Mouse (Mus musculus) neural tube, embryonic 13.5 days (tissue): ENCODE measurements around the gene BC003965. TPM values are rescaled to one million over a fixed set of nuclear protein-coding genes. Genes with fewer than 3 reads are reported as not detected.
"Not testable (repeated sequence)": the region's sequence is repeated elsewhere in the genome, so short reads cannot be mapped to it uniquely, and the experiment has no call there.

Experiments used
- ATAC-seq: fragments of 200-750 bp; cut with Nextera tagmentation; 2 replicates; pipeline ENCODE4 v1.8.0; 2017; ENCODE audit warnings: low read depth, mild to moderate bottlenecking, moderate TSS enrichment, moderate library complexity
- H3K27ac ChIP-seq: fragments of 300-500 bp; sonication (generic); replicated peaks from 2 replicates; pipeline ENCODE4 v1.5.1; 2015; ENCODE audit warnings: moderate library complexity, mild to moderate bottlenecking, inconsistent platforms
- H3K27me3 ChIP-seq: fragments of 300-500 bp; sonication (generic); 2 replicates; pipeline ENCODE4 v1.6.1; 2015; ENCODE audit warnings: mild to moderate bottlenecking, inconsistent platforms
- H3K36me3 ChIP-seq: fragments of 300-500 bp; sonication (generic); 2 replicates; pipeline ENCODE4 v1.6.1; 2015; ENCODE audit warnings: mild to moderate bottlenecking, inconsistent platforms
- H3K4me1 ChIP-seq: fragments of 300-500 bp; sonication (generic); replicated peaks from 2 replicates; pipeline ENCODE4 v1.6.1; 2015; ENCODE audit warnings: inconsistent platforms
- H3K4me2 ChIP-seq: fragments of 300-500 bp; sonication (generic); 2 replicates; pipeline ENCODE4 v1.6.1; 2015; ENCODE audit warnings: inconsistent platforms, mild to moderate bottlenecking, moderate library complexity
- H3K4me3 ChIP-seq: fragments of 300-500 bp; sonication (generic); 2 replicates; pipeline ENCODE4 v1.5.1; 2015; ENCODE audit warnings: mild to moderate bottlenecking, inconsistent platforms
- H3K9ac ChIP-seq: fragments of 300-500 bp; sonication (generic); 2 replicates; pipeline ENCODE4 v1.6.1; 2015; ENCODE audit warnings: moderate library complexity, mild to moderate bottlenecking, inconsistent platforms
- H3K9me3 ChIP-seq: fragments of 300-500 bp; sonication (generic); 2 replicates; pipeline ENCODE4 v1.6.1; 2016; ENCODE audit warnings: inconsistent platforms
- WGBS: fragments of 180-500 bp; shearing (Covaris S2); methylation state at CpG from one replicate; pipeline ENCODE4 v1.1.7; 2015; 5-methylcytosine and 5-hydroxymethylcytosine counted together
- polyA plus RNA-seq: library from polyadenylated mRNA; unstranded; fragments of >200 nt; fragmentation: Nextera tagmentation; extraction: Ambion mirVana; gene quantifications from 2 replicates; pipeline ENCODE4 v1.2.1, GENCODE M21; 2015

Gene BC003965
- polyA plus RNA-seq, 1 experiment from 2014 or later = 32.7 TPM

DNA sequence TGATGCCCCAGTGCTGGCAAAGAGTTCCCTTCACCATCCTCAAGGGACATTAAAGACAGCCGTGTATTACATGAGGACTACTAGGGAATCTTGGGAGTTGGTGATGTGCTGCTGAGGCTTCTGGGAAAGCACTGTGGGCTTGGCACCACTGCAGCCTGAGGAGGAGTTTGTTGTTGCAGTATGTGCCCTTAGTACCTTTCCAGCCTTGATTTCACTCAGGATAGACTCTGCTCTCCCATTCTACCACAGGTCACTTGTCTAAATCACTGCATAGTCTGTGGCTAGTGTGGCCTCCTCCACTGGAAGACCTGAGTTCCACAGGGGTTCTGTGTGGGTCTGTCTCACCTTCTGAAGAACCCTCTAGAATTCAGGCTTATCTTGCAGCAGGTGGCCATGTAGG, 36.4 kb downstream of the BC003965 start:
- Histone ChIP-seq H3K4me2 (0 out of 2 replicates have a peak overlapping the region, but pooled peaks have one; percentile 58), H3K9ac (no peak overlapping the region), H3K27me3 (no peaks in the 10 kb centered on the region), H3K4me1 (peaks cover 19% of the 10 kb centered on the region), H3K9me3 (no peaks in the 10 kb centered on the region), H3K27ac (no peak overlapping the region), H3K36me3 (peaks cover 48% of the 10 kb centered on the region), H3K4me3 (no peak overlapping the region)
- ATAC-seq = no peak
- 84% methylated on average over 1 of the region's 1 CpGs for WGBS

DNA sequence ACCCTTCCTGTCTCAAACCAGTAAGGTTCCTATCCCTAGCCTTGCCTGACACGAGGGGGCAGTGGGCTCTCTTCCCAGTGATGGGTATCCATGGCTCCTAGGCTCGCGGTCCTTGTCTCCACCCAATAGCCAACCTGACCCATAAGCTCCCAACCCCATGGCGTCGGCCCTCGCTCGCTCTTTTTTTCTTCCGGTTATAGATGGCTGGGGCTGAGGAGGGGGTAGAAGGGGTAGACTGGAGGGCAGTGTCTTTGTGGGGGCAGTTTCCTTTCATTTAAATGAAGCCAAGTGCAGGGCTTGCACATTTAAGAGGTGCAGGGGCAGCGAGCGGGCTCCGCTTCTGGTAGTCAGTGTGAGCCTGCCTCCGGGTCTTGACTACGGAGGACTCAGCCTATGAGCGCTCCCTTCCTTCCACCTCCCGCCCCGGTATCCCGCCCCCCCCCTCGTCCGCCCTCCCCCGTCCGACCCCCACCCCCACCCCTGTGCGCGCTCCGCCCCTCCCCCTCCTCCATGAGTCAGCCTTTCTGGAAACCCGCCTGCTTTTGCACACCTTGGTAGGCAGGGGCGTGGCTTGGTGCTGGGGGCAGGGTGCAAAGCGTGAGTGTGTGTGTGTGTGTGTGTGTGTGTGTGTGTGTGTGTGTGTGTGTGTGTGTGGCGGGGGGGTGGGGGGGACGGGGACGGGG, 37.6 kb downstream of the BC003965 start:
- H3K9me3 ChIP-seq = no peaks in the 10 kb centered on the region
- WGBS = 2% methylated on average over 18 of the region's 30 CpGs
- H3K4me3 ChIP-seq = peak overlapping the region; percentile 36
- peaks cover 19% of the 10 kb centered on the region for H3K4me1 ChIP-seq
- ATAC-seq = peak; percentile 82
- no peaks in the 10 kb centered on the region for H3K27me3 ChIP-seq
- H3K36me3 ChIP-seq = peaks cover 45% of the 10 kb centered on the region
- H3K4me2 ChIP-seq = peak overlapping the region; percentile 58
- peak overlapping the region; percentile 68 for H3K9ac ChIP-seq
- H3K27ac ChIP-seq = peak overlapping the region; percentile 46; the same call in 1 of the 2 replicates

DNA sequence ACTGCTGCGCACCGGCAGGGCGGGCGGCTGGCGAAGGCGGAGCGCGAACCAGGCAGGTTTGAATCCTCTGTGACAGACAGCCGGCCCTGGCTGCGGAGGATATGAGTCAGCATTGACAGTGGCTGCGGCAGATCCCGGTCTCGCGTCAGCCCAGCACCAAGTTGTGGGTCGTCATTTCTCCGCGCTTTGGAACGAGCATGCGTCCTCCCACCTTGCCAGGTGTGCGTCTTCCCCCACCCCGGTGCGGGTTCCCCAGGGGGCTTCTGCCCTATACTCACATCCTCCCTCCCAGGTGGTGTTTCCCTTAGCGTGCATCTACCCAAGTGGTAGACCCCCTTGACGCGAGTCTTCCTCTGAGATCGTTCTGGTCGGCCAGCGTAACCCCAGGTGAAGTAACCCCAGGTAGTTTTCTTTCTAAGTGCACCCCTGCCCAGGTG, 38.2 kb downstream of the BC003965 start:
- H3K4me1 ChIP-seq = peaks cover 19% of the 10 kb centered on the region
- peaks cover 45% of the 10 kb centered on the region for H3K36me3 ChIP-seq
- peak overlapping the region; percentile 58 for H3K4me2 ChIP-seq
- H3K9ac ChIP-seq = peak overlapping the region; percentile 46; the same call in 1 of the 2 replicates
- H3K27ac ChIP-seq, H3K9me3 ChIP-seq, H3K27me3 ChIP-seq: not testable (repeated sequence)
- peak; percentile 88 for ATAC-seq
- 11% methylated on average over 17 of the region's 28 CpGs for WGBS
- H3K4me3 ChIP-seq = peak overlapping the region; percentile 36

DNA sequence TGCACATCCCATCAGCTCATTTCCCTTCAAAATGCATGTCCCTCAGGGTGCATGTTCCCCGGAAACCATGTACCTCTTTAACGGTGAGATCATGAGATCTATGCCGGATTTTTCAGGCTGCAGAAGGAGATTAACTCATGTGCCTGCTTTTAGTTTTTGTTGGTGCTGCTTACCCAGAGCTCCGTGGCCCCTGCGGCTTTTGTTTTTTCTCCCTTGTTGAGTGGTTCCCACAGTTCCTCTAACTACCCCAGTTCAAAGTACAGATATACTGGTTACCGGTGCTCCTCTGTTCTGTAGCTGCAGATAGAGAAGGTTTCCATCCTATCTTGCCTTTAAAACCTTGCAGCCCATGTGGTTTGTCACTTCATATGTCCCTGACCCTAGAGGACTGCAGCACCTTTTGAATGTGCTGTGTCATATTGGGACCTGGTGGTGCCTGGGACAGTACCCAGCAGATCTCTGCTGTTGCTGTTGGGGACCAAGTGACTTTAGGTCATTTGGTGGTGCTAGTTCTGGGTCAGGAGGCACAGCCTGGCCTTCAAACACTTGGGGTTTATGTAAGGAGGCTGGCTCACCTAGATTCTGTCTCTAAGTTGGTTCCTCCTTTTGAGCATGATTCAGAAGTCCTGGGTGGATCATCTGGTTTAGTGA, 38.7 kb downstream of the BC003965 start:
- Histone ChIP-seq H3K9me3 (no peaks in the 10 kb centered on the region), H3K9ac (peak overlapping the region; percentile 46; the same call in 1 of the 2 replicates), H3K4me1 (peaks cover 19% of the 10 kb centered on the region), H3K4me3 (peak overlapping the region; percentile 24), H3K27me3 (no peaks in the 10 kb centered on the region), H3K4me2 (peak overlapping the region; percentile 58), H3K36me3 (peaks cover 41% of the 10 kb centered on the region), H3K27ac (no peak overlapping the region)
- WGBS = 54% methylated on average over 6 of the region's 6 CpGs
- no peak for ATAC-seq

DNA sequence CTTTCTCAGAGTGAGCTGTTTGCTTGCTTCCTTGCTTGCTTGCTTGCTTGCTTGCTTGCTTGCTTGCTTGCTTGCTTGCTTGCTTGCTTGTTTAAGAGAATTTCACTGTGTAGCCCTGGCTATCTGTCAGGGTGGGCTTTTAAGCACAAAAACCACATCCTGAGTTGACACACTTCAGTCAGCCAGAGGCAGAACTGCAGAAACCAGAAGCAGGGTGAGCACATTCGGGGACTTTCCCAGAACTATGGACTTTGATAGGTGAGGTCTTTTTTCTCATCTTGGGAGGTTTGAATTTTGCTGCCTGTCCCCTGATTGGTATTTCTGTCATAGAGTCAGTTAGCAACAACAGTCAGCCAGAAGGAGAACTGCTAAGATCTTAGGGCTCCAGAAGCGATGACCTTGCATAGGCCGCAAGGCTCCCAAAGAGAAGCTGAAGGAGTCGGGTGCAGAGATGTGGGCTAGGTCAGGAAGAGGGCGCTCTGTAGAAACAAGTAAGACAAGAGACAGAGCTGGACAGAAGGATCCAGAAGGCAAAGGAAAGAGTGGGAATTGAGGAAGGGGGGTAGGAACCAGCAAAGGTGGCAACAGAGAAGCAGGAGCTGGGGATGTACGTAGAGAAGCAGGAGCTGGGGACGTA, 40.4 kb downstream of the BC003965 start:
- no peak for ATAC-seq
- H3K36me3 ChIP-seq = peaks cover 37% of the 10 kb centered on the region
- peaks cover 19% of the 10 kb centered on the region for H3K4me1 ChIP-seq
- H3K4me3 ChIP-seq = no peak overlapping the region
- H3K9me3 ChIP-seq = no peaks in the 10 kb centered on the region
- H3K4me2 ChIP-seq = no peak overlapping the region
- 89% methylated on average over 7 of the region's 7 CpGs for WGBS
- no peaks in the 10 kb centered on the region for H3K27me3 ChIP-seq
- H3K9ac ChIP-seq = no peak overlapping the region
- no peak overlapping the region for H3K27ac ChIP-seq

DNA sequence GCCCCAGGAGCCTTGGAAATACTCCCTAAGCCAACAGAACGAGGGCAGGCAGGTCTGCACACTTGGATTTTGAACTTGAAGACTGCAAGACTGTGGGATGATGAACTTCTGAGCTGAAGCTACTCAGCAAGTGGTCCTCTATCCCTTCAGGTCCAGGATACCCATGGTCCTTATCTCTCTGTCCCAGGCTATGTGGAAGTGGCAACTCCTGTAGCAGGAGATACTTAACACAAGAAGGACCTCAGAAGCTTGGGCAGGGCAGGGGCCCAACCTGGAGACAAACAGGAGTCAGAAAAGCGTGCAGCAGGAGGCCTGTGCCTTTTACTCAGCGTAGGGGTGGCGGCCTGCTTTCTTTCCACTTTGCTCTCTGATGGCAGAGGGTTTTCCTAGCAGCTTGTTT, 41.3 kb downstream of the BC003965 start:
- no peak overlapping the region for H3K4me2 ChIP-seq
- no peaks in the 10 kb centered on the region for H3K27me3 ChIP-seq
- no peak for ATAC-seq
- no peak overlapping the region for H3K9ac ChIP-seq
- 91% methylated on average over 4 of the region's 4 CpGs for WGBS
- H3K36me3 ChIP-seq = peaks cover 39% of the 10 kb centered on the region
- no peak overlapping the region for H3K4me3 ChIP-seq
- peaks cover 19% of the 10 kb centered on the region for H3K4me1 ChIP-seq
- H3K27ac ChIP-seq = no peak overlapping the region
- H3K9me3 ChIP-seq = no peaks in the 10 kb centered on the region

DNA sequence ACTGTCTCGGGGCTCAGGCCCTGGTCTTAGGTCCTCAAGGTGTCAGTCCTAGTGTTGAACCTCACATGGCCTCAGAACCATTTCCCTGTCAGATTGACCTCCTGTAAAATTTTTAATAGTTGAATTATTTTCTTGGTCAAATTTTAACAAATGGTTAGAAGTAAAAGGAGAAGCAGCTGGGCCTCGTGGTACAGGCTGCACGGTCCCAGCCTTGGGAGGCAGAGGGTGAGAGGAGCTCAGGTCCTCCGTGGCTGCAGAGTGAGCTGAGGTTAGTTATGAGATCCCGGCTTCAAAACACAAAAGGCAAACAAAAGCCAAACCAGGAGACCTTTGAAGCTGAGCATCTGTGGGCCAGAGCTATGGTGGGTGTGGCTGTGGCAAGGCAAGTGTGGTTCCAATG, 43.6 kb downstream of the BC003965 start:
- Histone ChIP-seq H3K36me3 (peaks cover 47% of the 10 kb centered on the region), H3K9me3 (no peaks in the 10 kb centered on the region), H3K4me2 (no peak overlapping the region), H3K4me3 (no peak overlapping the region), H3K27ac (no peak overlapping the region), H3K4me1 (0 out of 2 replicates have a peak, but pooled peaks cover 2% of the 10 kb centered on the region), H3K27me3 (no peaks in the 10 kb centered on the region), H3K9ac (no peak overlapping the region)
- WGBS = 86% methylated on average over 5 of the region's 5 CpGs
- no peak for ATAC-seq

DNA sequence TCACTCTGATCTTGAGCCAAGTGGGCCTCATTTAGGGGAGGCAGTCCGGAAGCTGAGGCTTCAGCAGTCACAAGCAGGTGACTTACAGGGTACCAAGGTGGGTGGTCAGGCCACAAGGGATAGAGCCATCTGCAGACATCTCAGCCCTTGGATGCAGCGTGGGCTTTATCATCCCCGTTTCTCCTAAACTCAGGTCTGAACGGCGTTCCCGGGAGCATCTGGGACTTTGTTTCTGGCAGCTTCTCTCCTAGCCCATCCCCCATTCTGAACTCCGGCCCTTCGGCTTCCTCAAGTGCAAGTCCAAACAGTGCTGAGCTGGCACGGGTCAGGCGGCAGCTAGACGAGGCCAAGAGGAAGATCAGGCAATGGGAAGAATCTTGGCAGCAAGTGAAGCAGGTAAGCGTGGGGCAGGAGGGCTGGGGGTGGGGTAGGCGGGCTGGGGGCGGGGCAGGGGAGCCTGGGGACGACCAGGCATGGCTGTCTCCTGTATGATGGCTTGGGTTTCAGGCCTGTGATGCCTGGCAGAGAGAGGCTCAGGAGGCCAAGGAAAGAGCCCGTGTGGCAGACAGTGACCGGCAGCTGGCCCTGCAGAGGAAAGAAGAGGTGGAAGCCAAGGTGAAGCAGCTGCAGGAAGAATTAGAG, 45.8 kb downstream of the BC003965 start:
- H3K4me2 ChIP-seq, H3K9me3 ChIP-seq, H3K4me3 ChIP-seq, H3K4me1 ChIP-seq, ATAC-seq, H3K27me3 ChIP-seq, H3K9ac ChIP-seq, H3K27ac ChIP-seq: not testable (repeated sequence)
- H3K36me3 ChIP-seq = peaks cover 54% of the 10 kb centered on the region
- whole genome bisulfite sequencing = 83% methylated on average over 17 of the region's 17 CpGs

DNA sequence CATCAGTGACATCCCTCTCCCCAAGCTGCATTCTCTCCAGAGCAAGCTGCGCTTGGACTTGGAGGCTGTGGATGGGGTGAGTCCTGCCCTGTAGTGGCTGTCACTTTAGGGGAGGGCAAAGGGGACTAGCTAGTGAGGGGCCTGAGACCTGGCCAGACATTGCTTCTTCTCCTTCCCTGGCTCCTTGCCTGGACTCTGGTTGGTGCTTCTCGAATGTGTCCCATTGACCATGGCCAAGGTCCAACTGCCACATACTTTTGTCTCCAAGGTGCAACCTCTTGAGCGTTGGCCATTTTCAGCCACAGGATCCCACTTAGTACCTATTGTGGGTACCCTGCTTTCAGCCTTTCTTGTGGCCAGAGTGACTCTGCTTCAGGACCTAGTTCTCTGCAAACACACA, 46.3 kb downstream of the BC003965 start:
- no peaks in the 10 kb centered on the region for H3K4me1 ChIP-seq
- ATAC-seq = no peak
- no peak overlapping the region for H3K27ac ChIP-seq
- no peak overlapping the region for H3K9ac ChIP-seq
- H3K36me3 ChIP-seq = peaks cover 57% of the 10 kb centered on the region
- no peak overlapping the region for H3K4me3 ChIP-seq
- 94% methylated on average over 3 of the region's 3 CpGs for WGBS
- no peaks in the 10 kb centered on the region for H3K9me3 ChIP-seq
- H3K4me2 ChIP-seq = no peak overlapping the region
- no peaks in the 10 kb centered on the region for H3K27me3 ChIP-seq

DNA sequence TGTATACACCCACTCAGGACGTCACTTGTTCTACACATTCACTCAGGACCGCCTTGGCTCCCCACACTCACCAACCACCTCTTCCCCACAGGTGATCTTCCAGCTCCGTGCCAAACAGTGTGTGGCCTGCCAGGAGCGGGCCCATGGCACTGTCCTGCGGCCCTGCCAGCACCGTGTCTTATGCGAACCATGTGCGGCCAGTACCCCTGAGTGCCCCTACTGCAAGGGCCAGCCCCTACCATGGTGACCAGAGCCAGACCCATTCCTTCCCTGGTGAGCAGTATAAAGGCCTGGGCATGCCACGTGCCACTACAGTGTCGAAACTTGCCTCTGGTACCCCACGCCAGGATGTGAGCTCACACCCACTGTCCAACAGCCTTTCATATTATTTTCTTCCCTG, 47.3 kb downstream of the BC003965 start:
- not testable (repeated sequence) for H3K4me2 ChIP-seq, H3K27ac ChIP-seq, H3K9me3 ChIP-seq, H3K27me3 ChIP-seq, H3K4me3 ChIP-seq, H3K4me1 ChIP-seq, H3K9ac ChIP-seq
- H3K36me3 ChIP-seq = peaks cover 52% of the 10 kb centered on the region
- WGBS = 94% methylated on average over 6 of the region's 11 CpGs
- peak; percentile 72; the same call in 1 of the 2 replicates for ATAC-seq

DNA sequence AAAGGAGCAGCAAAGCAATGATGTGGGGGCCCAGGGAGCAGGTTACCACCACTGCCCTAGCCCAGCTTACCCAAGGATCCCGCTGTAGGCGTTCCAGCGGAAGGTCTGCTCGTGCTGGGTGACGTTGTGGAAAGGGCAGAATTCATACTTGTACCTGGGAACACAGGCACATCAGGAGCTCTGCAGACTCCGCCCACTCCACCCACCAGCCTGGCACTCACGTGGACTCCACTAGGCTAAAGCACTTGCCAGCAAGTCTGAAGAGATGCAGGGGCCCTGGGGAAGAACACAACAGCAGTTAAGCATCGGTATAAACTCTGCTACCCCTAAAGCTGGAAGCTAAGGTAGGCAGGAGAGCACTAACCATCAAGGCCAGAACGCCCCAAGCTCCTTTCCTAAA, 51.3 kb downstream of the BC003965 start:
- no peak for ATAC-seq
- no peaks in the 10 kb centered on the region for H3K9me3 ChIP-seq
- H3K27me3 ChIP-seq = no peaks in the 10 kb centered on the region
- H3K4me2 ChIP-seq = no peak overlapping the region
- no peak overlapping the region for H3K9ac ChIP-seq
- 88% methylated on average over 9 of the region's 9 CpGs for WGBS
- H3K4me1 ChIP-seq = peaks cover 17% of the 10 kb centered on the region
- no peak overlapping the region for H3K27ac ChIP-seq
- H3K36me3 ChIP-seq = peaks cover 34% of the 10 kb centered on the region
- H3K4me3 ChIP-seq = no peak overlapping the region
